Mouse (Mus musculus) adrenal gland, postnatal 36 days (tissue): ENCODE measurements at regions not wholly inside any gene's neighbourhood (a gene's known extent, or its start where the extent isn't known, plus 50 kb on each side); places are given as distances from the start of the nearest gene placed in this dataset.
A peak's percentile ranks its signal among the peaks of the same experiment; 100 is the strongest.

ENCODE experiments used
- DNase-seq, 2 experiments: peaks; one replicate each; pipeline ENCODE4 v3.0.0; 2021; ENCODE audit warnings: mixed read lengths in 1 of 2

GRCm38 (mm10) chr6:36058206-36058605, 329.7 kb upstream of the Chrm2 start:
- DNase-seq: peak; percentile 13 to 21

GRCm38 (mm10) chr6:36060411-36060810, 327.5 kb upstream of the Chrm2 start:
- DNase-seq: no peak

GRCm38 (mm10) chr6:36064919-36065318, 323.0 kb upstream of the Chrm2 start:
- peak in 1 of 2 experiments; percentile 7 for DNase-seq

GRCm38 (mm10) chr6:36068690-36069089, 319.2 kb upstream of the Chrm2 start:
- DNase-seq: no peak

GRCm38 (mm10) chr6:36079559-36079958, 308.3 kb upstream of the Chrm2 start:
- no peak for DNase-seq

GRCm38 (mm10) chr6:36093584-36093983, 294.3 kb upstream of the Chrm2 start:
- DNase-seq: no peak

GRCm38 (mm10) chr6:36094075-36094474, 293.8 kb upstream of the Chrm2 start:
- DNase-seq: no peak

GRCm38 (mm10) chr6:36097391-36097790, 290.5 kb upstream of the Chrm2 start:
- no peak for DNase-seq

- DNase-seq: no peak
These were observed 289.7 kb upstream of the Chrm2 start for GRCm38 (mm10) chr6:36098179-36098578.

GRCm38 (mm10) chr6:36108830-36109229, 279.1 kb upstream of the Chrm2 start:
- no peak for DNase-seq

- DNase-seq: no peak
These were observed 250.7 kb upstream of the Chrm2 start for GRCm38 (mm10) chr6:36137223-36137622.

GRCm38 (mm10) chr6:36147267-36147666, 240.6 kb upstream of the Chrm2 start:
- peak; percentile 47 to 58 for DNase-seq

GRCm38 (mm10) chr6:36174514-36174913, 213.4 kb upstream of the Chrm2 start:
- no peak for DNase-seq

GRCm38 (mm10) chr6:36175112-36175511, 212.8 kb upstream of the Chrm2 start:
- DNase-seq: no peak

- no peak for DNase-seq
These were observed 208.0 kb upstream of the Chrm2 start for GRCm38 (mm10) chr6:36179895-36180294.

- no peak for DNase-seq
These were observed 205.2 kb upstream of the Chrm2 start for GRCm38 (mm10) chr6:36182698-36183097.

- no peak for DNase-seq
These were observed 181.2 kb upstream of the Chrm2 start for GRCm38 (mm10) chr6:36206666-36207065.

GRCm38 (mm10) chr6:36221308-36221707, 166.6 kb upstream of the Chrm2 start:
- no peak for DNase-seq

- no peak for DNase-seq
These were observed 153.4 kb upstream of the Chrm2 start for GRCm38 (mm10) chr6:36234438-36234837.

- no peak for DNase-seq
These were observed 140.9 kb upstream of the Chrm2 start for GRCm38 (mm10) chr6:36247027-36247426.

GRCm38 (mm10) chr6:36248219-36248618, 139.7 kb upstream of the Chrm2 start:
- no peak for DNase-seq

GRCm38 (mm10) chr6:36249047-36249446, 138.8 kb upstream of the Chrm2 start:
- peak in 1 of 2 experiments; percentile 7 for DNase-seq

GRCm38 (mm10) chr6:36266717-36267402, 121.0 kb upstream of the Chrm2 start:
- DNase-seq: no peak

- no peak for DNase-seq
These were observed 101.2 kb upstream of the Chrm2 start for GRCm38 (mm10) chr6:36286664-36287063.

- no peak for DNase-seq
These were observed 74.3 kb upstream of the Chrm2 start for GRCm38 (mm10) chr6:36313586-36313985.
